Mouse (Mus musculus) brain, embryonic 14.5 days (tissue): ENCODE measurements around the gene Mrpl37.

Experiments used
- CTCF ChIP-seq: fragments of 200-500 bp; IDR thresholded peaks from 2 replicates; pipeline ENCODE4 v1.5.1; 2012; ENCODE audit warnings: inconsistent platforms, mild to moderate bottlenecking, moderate library complexity, borderline replicate concordance; ENCODE audit not compliant: insufficient read depth, insufficient read length; ENCODE audit errors: extremely low read depth
- POLR2A ChIP-seq: fragments of 200-500 bp; IDR thresholded peaks from 2 replicates; pipeline ENCODE4 v1.6.1; 2012; ENCODE audit warnings: mild to moderate bottlenecking, inconsistent platforms, borderline replicate concordance; ENCODE audit not compliant: poor library complexity, insufficient read depth, insufficient read length, severe bottlenecking; ENCODE audit errors: extremely low read depth

DNA sequence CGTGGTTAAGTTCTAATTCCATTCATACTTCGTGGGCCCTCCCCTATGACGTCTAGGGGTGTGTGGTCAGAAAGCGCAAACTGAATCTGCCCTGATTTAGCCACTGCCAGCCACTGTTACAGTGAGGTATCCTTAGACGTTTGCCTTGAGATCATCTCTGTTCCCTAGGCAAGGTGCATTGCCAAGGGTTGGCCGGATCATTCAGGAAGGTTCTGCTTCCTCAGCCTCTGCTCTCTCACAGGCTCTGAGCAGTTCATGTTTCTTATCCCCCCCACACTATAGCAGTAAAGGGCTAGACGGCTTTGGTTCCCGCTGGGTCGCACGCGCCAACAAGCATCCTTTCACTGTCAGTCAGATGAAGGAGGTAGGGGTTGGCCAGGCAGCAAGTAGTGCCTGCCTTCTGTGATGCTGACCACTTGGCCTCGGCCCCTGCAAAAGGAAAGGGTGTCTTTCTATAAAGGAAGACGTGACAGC is 54.6 kb downstream of the Mrpl37 start:
- TF ChIP-seq CTCF = no peak
- TF ChIP-seq POLR2A = no peak
